Mouse (Mus musculus) bone marrow macrophage, adult 2 months (primary cell): Measurements from ENCODE around the gene Mas1. TPM values are rescaled to one million over a fixed set of nuclear protein-coding genes. Genes with fewer than 3 reads are reported as not detected.

Source experiments
- H3K27ac ChIP-seq: 2 replicates; pipeline ENCODE4 v1.5.1; 2012; ENCODE audit warnings: low read depth, low read length; ENCODE audit not compliant: insufficient read depth
- H3K4me1 ChIP-seq: 2 replicates; pipeline ENCODE4 v1.6.1; 2012; ENCODE audit warnings: low read length; ENCODE audit not compliant: control insufficient read depth, insufficient read depth
- H3K4me3 ChIP-seq: 2 replicates; pipeline ENCODE4 v1.5.1; 2012; ENCODE audit warnings: mild to moderate bottlenecking, low read length, moderate library complexity; ENCODE audit not compliant: insufficient read depth
- CTCF ChIP-seq: IDR thresholded peaks from 2 replicates; pipeline ENCODE4 v1.5.1; 2012; ENCODE audit warnings: low read depth, mild to moderate bottlenecking, low read length, moderate library complexity
- POLR2A ChIP-seq: IDR thresholded peaks from 2 replicates; pipeline ENCODE4 v1.6.1; 2012; ENCODE audit warnings: mild to moderate bottlenecking, low read depth, low read length, borderline replicate concordance
- polyA plus RNA-seq: library from polyadenylated mRNA; stranded (reverse); fragments of >200 nt; gene quantifications from 2 replicates; pipeline ENCODE4 v1.2.4, GENCODE M21; 2012; ENCODE audit not compliant: missing spikeins, insufficient read depth, insufficient read length

Mas1 gene
- polyA plus RNA-seq, 1 experiment: not detected

- Histone ChIP-seq H3K4me1 (0 out of 2 replicates have a peak, but pooled peaks cover 3% of the 10 kb centered on the region), H3K4me3 (no peak overlapping the region), H3K27ac (no peak overlapping the region)
- TF ChIP-seq CTCF (no peak), POLR2A (no peak)
Measured at GRCm38 (mm10) chr17:12801861-12802540, 65.9 kb downstream of the Mas1 start.

- TF ChIP-seq CTCF: no peak
- no peak for TF ChIP-seq POLR2A
- Histone ChIP-seq H3K27ac (no peak overlapping the region), H3K4me1 (peaks cover 2% of the 10 kb centered on the region; the same call in 1 of the 2 replicates), H3K4me3 (no peak overlapping the region)
Measured at GRCm38 (mm10) chr17:12799368-12800275, 68.3 kb downstream of the Mas1 start.

- no peak overlapping the region for H3K4me3 ChIP-seq
- H3K4me1 ChIP-seq: peaks cover 11% of the 10 kb centered on the region
- TF ChIP-seq CTCF (no peak), POLR2A (no peak)
- no peak overlapping the region for H3K27ac ChIP-seq
Measured at GRCm38 (mm10) chr17:12798571-12798970, 69.4 kb downstream of the Mas1 start.

- H3K27ac ChIP-seq: no peak overlapping the region
- peaks cover 21% of the 10 kb centered on the region for H3K4me1 ChIP-seq
- no peak overlapping the region for H3K4me3 ChIP-seq
- TF ChIP-seq CTCF (no peak), POLR2A (no peak)
Measured at GRCm38 (mm10) chr17:12797427-12798029, 70.4 kb downstream of the Mas1 start.

GRCm38 (mm10) chr17:12796633-12797032 lies 71.3 kb downstream of the Mas1 start:
- Histone ChIP-seq H3K27ac (no peak overlapping the region), H3K4me3 (no peak overlapping the region), H3K4me1 (peaks cover 28% of the 10 kb centered on the region)
- TF ChIP-seq CTCF: no peak
- no peak for TF ChIP-seq POLR2A

GRCm38 (mm10) chr17:12793660-12794406 lies 74.1 kb downstream of the Mas1 start:
- TF ChIP-seq POLR2A (no peak), CTCF (no peak)
- Histone ChIP-seq H3K4me3 (no peak overlapping the region), H3K4me1 (peaks cover 48% of the 10 kb centered on the region), H3K27ac (peak overlapping the region; percentile 32)

GRCm38 (mm10) chr17:12792422-12793206 lies 75.3 kb downstream of the Mas1 start:
- no peak overlapping the region for H3K27ac ChIP-seq
- TF ChIP-seq CTCF: no peak
- TF ChIP-seq POLR2A: no peak
- no peak overlapping the region for H3K4me3 ChIP-seq
- peaks cover 48% of the 10 kb centered on the region for H3K4me1 ChIP-seq

GRCm38 (mm10) chr17:12791420-12791819 lies 76.5 kb downstream of the Mas1 start:
- peak overlapping the region; percentile 89 for H3K27ac ChIP-seq
- H3K4me1 ChIP-seq: peaks cover 48% of the 10 kb centered on the region
- H3K4me3 ChIP-seq: no peak overlapping the region
- no peak for TF ChIP-seq CTCF
- no peak for TF ChIP-seq POLR2A

GRCm38 (mm10) chr17:12791079-12791406 lies 76.9 kb downstream of the Mas1 start:
- TF ChIP-seq CTCF (no peak), POLR2A (no peak)
- Histone ChIP-seq H3K4me1 (peaks cover 48% of the 10 kb centered on the region), H3K4me3 (no peak overlapping the region), H3K27ac (peak overlapping the region; percentile 89)

Other genes starting within 250 kb of the Mas1 start
- gene Slc22a1, start 192.3 kb downstream of the Mas1 start, polyA plus RNA-seq: not detected in 2 replicates
- 31.0 and 36.5 TPM in 2 replicates for gene Igf2r, start 98.5 kb downstream of the Mas1 start, polyA plus RNA-seq
- not detected in 2 replicates for gene Mrgprh, start 7.9 kb upstream of the Mas1 start, polyA plus RNA-seq
- gene Pnldc1, start 42.1 kb upstream of the Mas1 start, polyA plus RNA-seq: 0.68 TPM in 1 of 2 replicates, not detected in the other
- 124 and 133 TPM in 2 replicates for gene Tcp1, start 47.6 kb upstream of the Mas1 start, polyA plus RNA-seq
- 44.7 and 49.5 TPM in 2 replicates for gene Mrpl18, start 48.2 kb upstream of the Mas1 start, polyA plus RNA-seq
- not detected in 2 replicates for gene Acat3, start 72.5 kb upstream of the Mas1 start, polyA plus RNA-seq
- 8.3 and 9.1 TPM in 2 replicates for gene Acat2, start 92.6 kb upstream of the Mas1 start, polyA plus RNA-seq
- gene Wtap, start 126.0 kb upstream of the Mas1 start, polyA plus RNA-seq: 87.2 and 104 TPM in 2 replicates
- gene Sod2, start 138.7 kb upstream of the Mas1 start, polyA plus RNA-seq: 92.6 and 97.7 TPM in 2 replicates
- gene Gpr31b, start 184.2 kb upstream of the Mas1 start, polyA plus RNA-seq: not detected in 2 replicates
- 0.21 TPM in 1 of 2 replicates, not detected in the other for gene Tcp10b, start 193.0 kb upstream of the Mas1 start, polyA plus RNA-seq